Mouse (Mus musculus): ENCODE measurements around the gene U2af1l4.

The U2af1l4 gene

GRCm38 (mm10) chr7:30552102-30553020, 10.7 kb upstream of the U2af1l4 start, which contains the start of the genes Hspb6 and Proser3:
Hspb6 (plus strand) TSS chr7:30552178.
Proser3 (minus strand) TSS chr7:30552299.
- peak; percentile 92 for DNase-seq (ENCODE audit: low read depth, low spot score)

GRCm38 (mm10) chr7:30553021-30553589, 10.0 kb upstream of the U2af1l4 start:
- no peak for DNase-seq (ENCODE audit: low read depth, low spot score)

- no peak for DNase-seq (ENCODE audit: low read depth, low spot score)
Observed at GRCm38 (mm10) chr7:30553810-30554584, 9.1 kb upstream of the U2af1l4 start.

GRCm38 (mm10) chr7:30556894-30557536, 6.1 kb upstream of the U2af1l4 start:
- no peak for DNase-seq (ENCODE audit: low read depth, low spot score)

- no peak for DNase-seq (ENCODE audit: low read depth, low spot score)
Observed at GRCm38 (mm10) chr7:30557901-30558514, 5.1 kb upstream of the U2af1l4 start.

GRCm38 (mm10) chr7:30558656-30559442, 4.3 kb upstream of the U2af1l4 start:
- no peak for DNase-seq (ENCODE audit: low read depth, low spot score)

GRCm38 (mm10) chr7:30559443-30559954, 3.6 kb upstream of the U2af1l4 start, which contains the start of gene Lin37:
Lin37 (minus strand) TSS chr7:30559838.
- peak; percentile 93 for DNase-seq (ENCODE audit: low read depth, low spot score)

GRCm38 (mm10) chr7:30560296-30560695, 2.8 kb upstream of the U2af1l4 start:
- DNase-seq (ENCODE audit: low read depth, low spot score): no peak

GRCm38 (mm10) chr7:30562526-30563116, 480 bp upstream of the U2af1l4 start:
- DNase-seq (ENCODE audit: low read depth, low spot score): no peak

GRCm38 (mm10) chr7:30563906-30564280, 792 bp downstream of the U2af1l4 start:
- DNase-seq (ENCODE audit: low read depth, low spot score): no peak

- DNase-seq (ENCODE audit: low read depth, low spot score): no peak
Observed at GRCm38 (mm10) chr7:30564970-30565571, 2.0 kb downstream of the U2af1l4 start, which contains the start of gene Igflr1. Igflr1 (plus strand) TSS chr7:30565427.

GRCm38 (mm10) chr7:30566033-30566432, 2.9 kb downstream of the U2af1l4 start:
- no peak for DNase-seq (ENCODE audit: low read depth, low spot score)

- DNase-seq (ENCODE audit: low read depth, low spot score): no peak
Observed at GRCm38 (mm10) chr7:30567555-30567954, 4.5 kb downstream of the U2af1l4 start.

- no peak for DNase-seq (ENCODE audit: low read depth, low spot score)
Observed at GRCm38 (mm10) chr7:30572389-30572788, 9.3 kb downstream of the U2af1l4 start.

- DNase-seq (ENCODE audit: low read depth, low spot score): no peak
Observed at GRCm38 (mm10) chr7:30572969-30573368, 9.9 kb downstream of the U2af1l4 start.

GRCm38 (mm10) chr7:30579950-30580349, 16.8 kb downstream of the U2af1l4 start:
- no peak for DNase-seq (ENCODE audit: low read depth, low spot score)

- DNase-seq (ENCODE audit: low read depth, low spot score): no peak
Observed at GRCm38 (mm10) chr7:30581547-30581946, 18.4 kb downstream of the U2af1l4 start.

- no peak for DNase-seq (ENCODE audit: low read depth, low spot score)
Observed at GRCm38 (mm10) chr7:30584339-30584738, 21.2 kb downstream of the U2af1l4 start.

- no peak for DNase-seq (ENCODE audit: low read depth, low spot score)
Observed at GRCm38 (mm10) chr7:30585170-30585569, 22.1 kb downstream of the U2af1l4 start.
